Mouse (Mus musculus) embryo, embryonic 10.5 days (tissue): Measurements from ENCODE around the gene Bet1l.
A peak's percentile ranks its signal among the peaks of the same experiment; 100 is the strongest.

Source experiments
- DNase-seq: peaks from one replicate; pipeline ENCODE4 v3.0.0-alpha.2; 2015; ENCODE audit warnings: low spot score

The Bet1l gene

DNA sequence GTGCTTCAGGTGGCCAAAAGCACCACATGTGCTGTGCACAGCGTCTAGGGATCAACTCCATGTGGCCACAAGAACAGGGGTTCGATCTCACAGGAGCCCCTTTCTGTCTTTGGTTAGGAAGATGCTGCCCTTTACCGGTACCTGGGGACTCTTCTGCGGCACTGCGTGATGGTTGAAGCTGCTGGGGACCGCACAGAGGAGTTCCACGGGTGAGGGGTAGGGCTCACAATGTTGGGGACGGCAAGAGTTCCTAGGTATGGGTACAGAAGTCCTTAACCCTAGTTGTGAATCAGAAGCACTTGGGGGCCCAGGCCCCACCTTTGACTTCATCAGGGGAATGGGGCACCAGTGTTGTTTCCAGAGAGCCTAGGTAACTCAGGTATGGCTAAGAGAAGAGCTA lies 1.4 kb upstream of the Bet1l start:
- no peak for DNase-seq

DNA sequence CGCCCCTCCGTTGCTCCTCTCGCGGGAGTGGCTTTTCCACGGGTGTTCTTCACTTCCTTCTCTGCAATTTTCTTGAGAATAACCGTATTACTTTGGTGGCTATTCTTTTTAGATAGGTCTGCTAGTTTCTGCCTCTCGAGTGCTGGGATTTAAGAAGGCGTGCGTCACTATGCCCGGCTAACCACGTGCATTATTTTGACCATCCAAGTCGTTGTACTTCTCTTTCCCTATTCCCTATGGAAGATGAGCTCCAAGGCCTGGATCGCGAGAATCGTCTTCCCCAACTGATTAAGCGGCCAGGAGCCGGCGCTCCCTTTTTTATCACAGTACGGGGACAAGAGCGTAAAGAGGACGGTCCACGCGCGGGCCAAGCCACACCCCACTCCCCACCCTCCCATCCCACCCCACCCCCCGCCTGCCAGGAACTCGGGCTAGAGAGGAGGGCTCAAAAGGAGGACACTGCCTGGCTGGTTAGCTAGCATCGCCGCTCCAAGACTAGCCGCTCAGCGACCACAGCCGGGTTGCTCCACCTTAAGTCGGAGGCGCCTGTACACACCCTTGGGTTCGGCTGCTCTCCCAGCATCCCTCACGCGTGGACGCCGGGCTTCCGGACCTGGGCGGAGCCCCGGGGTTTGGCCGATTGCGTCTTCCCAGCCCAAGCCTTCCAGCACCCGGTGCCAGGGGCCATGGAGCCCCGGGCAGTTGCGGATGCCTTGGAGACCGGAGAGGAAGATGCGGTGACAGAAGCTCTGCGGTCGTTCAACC lies 410 bp downstream of the Bet1l start, which contains the start of gene Ric8a:
Ric8a (plus strand) TSS at position 173 of the 765 bp plus-strand sequence.
- DNase-seq, result peak; percentile 81

DNA sequence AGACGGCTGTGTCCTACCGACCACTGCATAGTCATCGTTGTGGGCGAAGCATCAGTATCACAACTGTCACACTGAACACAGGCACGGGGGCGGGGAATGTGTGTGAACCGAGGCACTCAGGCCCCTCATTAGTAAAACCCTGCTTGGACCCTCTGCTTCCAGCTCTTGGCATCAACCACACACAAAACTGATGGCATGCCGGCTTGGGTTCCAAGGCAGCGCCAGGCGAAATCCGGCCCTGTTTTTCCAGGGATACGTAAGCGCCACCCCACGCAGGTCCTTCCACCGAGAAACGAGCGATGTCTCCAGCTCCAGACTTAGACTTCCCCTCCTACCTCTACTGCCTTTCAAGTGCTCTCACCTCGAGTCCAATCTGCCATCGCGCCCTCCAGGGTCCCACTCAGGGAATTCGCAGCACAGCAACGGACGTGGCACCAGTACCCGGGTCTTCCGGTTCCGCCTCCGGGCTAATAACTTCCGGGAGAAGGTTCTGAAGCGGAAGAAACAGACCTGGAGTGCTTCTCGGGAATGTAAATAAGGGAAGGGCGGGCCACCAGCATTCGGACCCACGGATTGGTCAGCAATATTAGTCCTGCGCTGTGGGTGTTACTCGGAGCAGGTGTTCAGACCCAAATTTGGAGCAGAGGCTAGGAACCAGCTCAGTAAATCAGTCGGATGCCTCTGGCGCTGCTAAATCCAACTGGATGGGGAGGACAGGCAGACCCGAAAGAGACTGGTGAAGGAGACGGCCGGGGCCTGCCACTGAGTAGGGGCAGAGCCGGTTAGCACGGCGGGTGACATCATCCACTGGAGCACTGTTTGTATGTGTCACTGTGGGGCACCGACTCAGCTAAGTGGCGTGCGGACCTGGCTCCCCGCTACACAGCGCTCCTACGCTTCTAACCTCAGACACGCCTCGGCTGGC lies 1.3 kb downstream of the Bet1l start, which contains the start of gene Gm45785:
Gm45785 (minus strand) TSS at position 472 of the 925 bp plus-strand sequence.
- DNase-seq, result peak; percentile 94

DNA sequence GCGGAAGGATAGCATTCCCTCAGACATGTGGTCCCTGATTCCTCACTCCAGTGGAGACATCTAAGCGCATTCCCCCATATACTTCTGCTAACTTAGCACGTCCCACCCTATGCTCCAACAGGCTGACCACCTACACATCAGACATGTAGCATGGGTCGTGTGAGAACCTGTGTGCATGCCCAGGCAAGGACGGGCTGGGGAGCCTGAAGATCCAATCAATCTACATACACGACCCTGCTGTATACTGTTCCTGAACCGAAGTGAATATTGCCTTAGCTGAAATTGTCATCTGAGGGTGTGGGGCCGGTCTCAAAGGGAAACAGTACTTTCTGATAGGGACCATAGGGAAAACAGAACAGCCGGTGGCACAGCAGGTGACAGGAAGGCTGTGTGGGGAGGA lies 2.2 kb downstream of the Bet1l start:
- no peak for DNase-seq

DNA sequence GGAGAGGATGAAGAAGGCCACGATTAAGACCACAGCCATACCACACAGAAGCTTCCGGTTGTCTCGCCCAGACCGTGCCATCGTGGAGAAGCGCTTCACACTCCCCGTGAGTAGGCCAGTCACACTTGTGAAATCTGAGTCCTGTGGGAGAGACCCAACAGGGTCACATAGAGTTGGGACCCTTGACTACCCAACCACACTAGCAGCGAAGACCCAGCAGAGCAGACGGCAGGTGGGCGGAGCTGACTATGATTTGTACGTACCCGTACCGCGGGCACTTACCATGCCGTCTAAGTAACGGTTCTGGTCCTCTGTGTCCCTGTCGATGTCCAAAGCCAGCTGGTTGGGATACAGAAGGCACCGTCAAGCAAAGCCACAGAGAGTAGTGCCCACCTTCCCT lies 2.9 kb downstream of the Bet1l start:
- DNase-seq, result no peak

DNA sequence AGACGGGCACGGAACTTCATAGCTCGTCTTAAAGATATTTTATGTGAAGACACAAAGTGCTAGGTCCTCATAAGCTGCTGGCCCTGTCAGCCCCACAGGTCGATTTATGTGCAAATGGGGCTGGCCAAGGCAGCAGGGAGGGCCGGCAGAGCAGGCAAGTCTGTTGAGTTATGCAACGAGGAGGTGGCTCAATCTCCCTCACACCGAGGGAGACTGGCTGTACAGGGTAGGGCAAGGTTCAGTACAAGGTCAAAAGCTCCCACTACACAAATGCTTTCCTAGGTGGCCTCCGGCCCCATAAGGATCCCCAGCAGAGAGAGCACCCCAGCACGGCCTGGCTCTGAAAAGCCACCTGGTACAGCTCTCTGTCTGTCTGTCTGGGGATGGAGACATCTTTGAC lies 4.0 kb downstream of the Bet1l start:
- DNase-seq, result no peak

DNA sequence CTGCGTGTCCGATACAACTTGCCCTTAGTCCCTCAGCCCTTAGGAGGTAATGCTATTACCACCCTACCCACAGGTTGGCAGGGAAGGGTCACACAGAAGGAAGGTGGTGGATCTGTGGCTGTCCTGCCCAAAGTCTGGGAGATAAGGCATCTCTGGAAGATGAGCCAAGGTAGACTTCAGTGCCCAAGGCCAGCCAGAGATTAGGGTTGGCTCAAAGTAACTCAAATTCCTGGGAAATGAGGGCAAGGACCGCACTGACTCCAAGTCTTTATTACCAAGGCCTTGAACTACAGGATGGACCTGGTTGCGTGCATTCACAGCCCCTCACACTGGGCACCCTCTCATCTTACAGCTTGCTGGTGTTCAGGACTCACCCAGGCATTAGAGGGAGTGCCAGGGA lies 5.5 kb downstream of the Bet1l start:
- DNase-seq, result no peak

DNA sequence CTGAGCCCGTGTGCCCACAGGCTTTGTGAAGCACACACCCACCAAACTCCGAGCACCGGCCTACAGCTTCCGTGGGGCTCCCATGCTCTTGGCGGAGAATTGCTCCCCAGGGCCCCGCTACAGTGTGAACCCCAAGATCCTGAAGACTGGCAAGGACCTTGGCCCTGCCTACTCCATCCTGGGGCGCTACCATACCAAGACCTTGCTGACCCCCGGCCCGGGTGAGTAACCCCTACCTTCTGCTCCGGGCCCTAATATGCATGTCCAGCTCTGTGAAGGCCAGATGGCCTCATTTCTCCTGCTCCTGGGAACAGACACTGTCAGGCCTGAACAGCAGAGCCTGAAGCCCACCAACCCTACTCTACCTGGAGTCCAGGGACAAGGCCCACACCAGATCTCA lies 8.8 kb downstream of the Bet1l start:
- no peak for DNase-seq

DNA sequence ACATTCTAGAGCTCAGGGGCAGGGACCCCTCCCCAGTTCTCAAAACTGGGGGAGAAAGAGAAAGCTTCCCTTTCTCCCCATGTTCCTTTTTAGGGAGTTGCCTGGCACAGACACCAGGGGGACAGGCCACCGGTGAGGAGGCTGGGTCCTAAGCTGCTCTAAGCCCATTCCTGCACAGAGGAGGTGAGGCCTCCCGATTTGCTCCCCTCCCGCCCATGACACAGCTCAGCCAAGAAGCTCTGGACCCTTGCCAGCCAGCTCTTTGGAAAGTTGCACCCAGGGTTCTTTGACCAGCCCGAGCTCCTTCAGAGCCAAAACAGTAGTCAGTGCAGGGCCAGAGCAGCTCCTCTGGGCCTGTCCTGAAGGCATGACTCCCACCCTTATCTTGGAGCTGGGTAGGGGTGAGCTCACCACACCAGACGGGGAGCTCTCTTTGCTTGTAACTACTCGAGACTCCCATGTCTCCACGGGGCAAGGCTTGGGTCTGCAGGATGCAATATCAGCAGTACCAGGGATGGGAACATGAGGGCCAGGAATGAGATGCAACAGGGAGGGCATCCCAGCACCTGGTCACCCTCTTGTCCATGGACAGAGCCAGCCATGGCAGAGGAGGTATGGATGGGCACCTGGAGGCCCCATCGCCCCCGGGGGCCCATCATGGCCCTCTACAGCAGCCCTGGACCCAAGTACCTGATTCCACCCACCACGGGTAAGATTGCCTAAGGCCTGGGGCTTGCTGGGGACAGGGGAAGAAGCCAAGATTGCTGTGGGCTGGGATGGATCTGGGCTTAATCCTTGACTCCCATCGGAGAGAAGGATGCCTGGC lies 9.4 kb downstream of the Bet1l start, which contains the start of gene Odf3:
Odf3 (plus strand) TSS at position 51 of the 826 bp plus-strand sequence.
- no peak for DNase-seq

DNA sequence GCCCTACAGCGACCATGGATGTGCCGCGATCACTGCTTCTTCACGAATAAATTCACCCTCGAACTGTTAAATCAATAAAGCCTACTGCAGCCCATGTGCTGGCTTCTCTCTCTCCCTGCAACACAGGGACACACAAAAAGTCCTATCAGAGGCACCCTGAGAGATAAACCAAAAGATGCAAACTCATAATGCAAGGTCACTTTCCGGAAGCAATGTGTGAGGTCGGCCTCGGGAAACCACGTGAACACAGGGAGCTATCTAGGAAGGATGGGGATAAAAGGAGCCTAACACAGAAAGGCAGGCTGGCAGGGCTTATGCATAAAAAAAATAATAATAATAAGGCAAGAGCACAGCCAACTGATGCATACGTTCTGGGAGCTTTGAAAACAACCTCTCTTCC lies 10.7 kb downstream of the Bet1l start:
- DNase-seq, result no peak

DNA sequence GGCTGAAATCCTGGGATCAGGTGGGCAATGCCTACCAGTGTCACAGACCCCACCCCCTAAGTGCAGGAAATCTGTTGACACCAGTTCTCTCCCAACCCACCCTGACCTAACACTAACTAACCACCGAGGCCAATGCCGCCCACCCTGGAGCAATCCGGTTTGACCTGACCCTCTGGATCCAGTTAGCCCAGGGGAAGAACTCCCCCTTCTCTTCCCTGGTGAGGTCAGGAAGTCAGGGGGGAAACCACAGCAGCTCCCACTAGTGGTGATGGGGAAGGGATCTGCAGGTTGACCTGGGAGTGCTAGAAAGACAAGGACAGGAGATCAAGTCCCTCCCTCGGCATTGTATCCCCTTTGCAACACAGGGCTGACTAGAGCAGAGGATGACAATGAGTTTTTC lies 11.7 kb downstream of the Bet1l start:
- no peak for DNase-seq

DNA sequence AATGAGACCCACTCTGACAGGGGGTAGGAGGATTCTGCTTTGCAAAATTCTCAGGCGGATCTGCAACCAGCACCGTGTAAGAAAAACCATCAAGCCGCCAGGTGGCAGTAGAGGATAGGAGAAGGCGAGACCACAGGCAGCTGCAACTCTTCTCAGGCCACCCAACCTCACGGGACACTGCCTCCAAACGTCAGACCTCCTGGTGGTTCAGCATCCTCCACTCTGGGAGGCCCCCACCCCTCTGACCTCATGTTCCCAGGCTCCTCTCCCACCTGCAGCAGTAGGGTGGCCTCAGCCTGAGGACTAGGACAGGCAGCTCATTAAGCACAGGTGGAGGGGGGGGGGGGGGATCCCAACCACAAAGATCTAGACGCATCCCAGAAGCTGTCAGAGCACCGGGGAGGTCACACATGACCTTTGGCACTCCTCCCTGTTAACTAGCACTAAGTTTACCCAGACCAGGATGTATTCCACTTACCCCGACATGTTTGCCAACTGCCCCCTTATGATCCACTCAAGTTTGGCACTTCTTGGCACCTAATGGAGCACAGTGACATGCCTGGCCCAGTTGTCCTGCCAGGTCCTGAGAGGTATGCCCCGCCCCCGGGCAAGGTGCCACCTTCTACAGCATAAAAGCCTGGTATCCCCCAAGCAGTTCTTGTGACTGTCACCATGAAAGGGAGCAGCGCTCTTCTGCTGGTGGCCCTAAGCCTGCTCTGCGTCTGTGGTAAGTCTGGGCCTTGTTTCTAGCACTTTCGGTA lies 12.3 kb downstream of the Bet1l start, which contains the start of gene Scgb1c1:
Scgb1c1 (plus strand) TSS at position 643 of the 761 bp plus-strand sequence.
- DNase-seq, result peak; percentile 91

DNA sequence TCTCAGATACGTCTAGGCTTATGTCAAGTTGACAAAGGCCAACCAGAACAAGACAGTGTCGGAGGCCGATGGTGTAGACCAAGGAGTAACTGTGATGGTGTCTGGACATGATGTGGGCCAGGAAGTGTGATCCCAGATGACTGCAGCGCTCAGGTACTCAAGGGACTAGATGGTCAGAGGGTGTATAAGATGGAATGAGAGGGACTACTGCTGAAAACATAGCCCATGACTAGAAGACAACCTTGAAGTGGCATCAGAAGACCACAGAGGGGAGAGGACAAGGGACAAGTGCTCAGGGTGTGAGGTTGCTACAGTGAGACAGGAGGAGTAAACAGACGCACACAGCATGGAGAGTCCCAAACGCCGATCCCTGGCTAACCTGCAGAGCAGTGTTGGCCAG lies 13.6 kb downstream of the Bet1l start:
- DNase-seq, result no peak

DNA sequence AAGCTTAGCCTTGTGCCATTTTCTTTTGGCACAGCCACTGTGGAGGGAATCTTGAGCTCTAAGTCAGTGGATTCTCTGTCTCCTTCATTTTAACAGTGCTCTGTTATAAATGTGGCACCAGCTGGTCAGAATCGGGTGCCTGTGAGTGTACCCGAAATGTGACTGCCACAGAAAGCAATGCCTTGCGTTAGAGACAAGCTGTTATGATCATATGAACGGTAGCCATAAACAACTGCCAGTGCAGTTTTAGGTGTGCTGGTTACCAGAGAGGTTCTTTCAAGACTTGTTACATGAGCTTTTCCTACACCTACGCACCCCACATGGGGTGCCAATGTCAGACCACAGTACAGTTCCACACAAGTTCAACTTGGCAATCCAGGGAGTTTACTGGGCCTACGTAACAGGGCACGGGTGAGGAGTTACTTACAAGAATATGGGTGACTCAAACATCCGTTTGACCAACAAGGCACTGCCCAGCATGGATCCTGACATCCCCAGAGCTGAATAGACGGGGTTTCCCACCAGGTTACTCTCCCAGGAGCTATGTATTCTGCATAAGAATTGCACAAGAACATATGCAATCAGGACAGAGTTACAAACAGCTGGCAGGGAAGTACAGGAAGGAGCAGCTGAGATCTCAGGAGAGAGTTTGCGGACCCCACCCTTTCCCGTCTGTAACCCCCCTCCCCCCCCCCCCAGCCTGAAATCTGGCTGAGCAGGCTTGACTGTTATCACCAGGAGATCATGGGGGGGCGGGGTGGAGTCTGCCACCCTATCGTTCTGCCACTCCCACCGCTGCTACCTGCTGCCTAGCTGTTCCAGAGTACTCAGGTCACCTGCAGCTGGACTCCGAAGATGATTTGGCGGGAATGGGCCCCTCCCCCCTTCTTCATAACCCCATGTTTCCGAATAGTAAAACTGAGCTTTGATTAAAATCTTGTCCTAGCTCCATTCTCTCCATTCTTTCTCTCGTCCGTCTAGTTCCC lies 16.3 kb downstream of the Bet1l start:
- no peak for DNase-seq

DNA sequence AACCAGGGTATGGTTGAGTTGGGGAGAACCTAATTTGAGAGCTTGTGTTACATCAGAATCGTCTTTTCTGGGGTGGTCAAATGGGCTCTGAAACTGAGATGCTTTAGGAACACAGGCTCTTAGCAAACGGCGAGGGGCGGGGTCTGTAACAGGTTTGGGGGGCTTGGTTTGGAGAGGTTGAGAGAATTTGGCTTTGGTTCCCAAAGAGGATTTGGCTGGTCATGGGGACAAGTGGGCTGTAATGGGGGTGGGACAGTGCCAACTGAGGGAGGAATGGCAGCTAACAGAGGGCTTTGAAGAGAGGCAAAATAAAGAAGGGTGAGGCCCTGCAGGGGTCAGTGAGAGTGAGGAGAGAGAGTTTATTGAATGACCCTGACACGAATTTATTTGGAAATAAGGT lies 17.8 kb downstream of the Bet1l start:
- DNase-seq, result no peak

DNA sequence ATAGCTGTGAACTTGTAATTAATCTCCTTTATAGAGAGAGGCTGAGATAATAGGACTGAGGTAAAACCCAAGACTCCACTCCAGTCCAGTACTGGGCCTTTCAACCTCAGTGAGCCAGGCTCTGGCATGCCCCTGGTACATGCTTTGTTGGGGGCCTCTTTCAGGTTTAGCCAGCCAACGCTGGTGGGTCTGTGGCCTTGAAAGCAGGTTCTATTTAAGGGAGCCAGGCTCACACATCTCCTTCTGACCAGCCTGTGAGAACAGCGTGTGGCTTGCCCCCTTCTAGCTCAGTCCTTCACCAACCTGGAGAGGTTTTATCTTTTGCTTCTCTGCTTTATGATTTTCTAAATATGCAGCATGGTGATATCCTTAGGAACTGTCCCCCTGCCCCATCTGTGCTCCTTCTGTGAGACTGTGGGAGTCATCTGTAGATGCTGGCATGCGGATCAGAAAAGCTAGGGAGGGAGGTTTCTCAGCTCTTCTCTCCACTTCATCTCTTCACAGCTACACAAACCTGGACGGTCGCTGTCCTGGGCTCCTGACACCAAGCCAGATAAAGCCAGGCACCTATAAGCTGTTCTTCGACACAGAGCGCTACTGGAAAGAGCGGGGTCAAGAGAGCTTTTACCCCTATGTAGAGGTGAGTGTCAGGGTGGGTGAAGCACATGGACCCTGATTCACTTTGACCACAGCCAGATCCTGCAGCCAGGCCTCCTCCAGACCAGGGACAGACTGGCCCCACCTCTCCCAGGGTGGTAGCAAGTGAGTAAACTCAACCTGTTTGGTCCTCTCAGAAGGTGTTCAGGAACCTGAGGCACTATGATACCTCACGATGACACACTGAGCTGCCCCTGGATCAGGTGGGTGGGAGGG lies 20.9 kb downstream of the Bet1l start:
- no peak for DNase-seq

DNA sequence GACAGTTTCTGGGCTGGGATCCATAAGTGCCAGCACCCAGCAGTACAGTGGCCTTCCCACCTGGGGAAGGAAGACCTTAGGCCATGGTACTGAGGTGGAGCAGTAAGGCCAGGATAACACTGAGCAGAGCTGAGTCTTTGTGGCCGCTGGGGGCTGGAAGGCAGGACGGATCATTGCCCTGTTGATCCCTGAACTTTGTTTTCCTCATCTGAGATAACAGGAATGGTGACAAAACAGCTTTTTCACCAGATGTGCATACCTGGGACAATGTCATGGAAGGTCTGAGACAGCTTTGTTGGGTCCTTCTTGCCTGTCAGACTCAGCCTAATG lies 21.7 kb downstream of the Bet1l start:
- DNase-seq, result no peak

DNA sequence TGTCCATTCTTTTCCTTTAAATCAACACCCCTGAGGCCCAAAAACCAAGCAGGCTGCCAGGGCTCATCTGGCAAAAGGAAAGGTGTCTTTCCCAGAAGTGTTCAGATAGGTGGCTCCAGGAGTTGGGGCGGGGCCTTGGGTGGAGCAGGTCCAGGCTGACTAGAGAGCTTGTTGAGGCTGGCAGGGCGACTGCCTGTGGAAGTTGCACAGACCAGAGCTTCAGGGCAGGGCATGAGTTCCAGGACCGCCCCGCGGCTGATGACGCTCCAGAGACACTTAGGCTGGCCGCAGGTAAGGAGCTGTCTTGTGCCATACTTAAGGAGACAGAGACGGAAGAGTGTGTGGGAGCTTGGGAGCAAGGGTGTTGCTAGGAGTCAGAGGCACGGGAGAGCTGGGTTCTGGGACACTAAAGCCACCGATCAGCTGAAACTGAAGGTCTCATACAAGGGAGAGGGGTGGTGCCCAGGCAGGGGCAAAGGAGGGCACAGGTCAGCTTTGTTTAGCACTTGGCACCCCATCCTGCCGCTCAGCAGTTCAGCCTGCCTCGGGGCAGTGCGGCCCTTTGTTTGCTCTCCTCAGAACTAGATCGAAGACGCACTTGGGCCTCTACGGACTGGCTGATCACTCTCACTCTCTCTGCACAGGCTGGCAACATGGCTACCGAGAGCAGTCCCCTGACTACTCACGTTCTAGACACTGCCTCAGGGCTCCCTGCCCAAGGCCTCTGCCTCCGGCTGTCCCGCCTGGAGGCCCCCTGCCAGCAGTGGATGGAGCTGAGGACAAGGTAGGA lies 22.2 kb downstream of the Bet1l start, which contains the start of gene Urah:
Urah (plus strand) TSS at position 51 of the 790 bp plus-strand sequence.
- DNase-seq, result no peak
